Comparison of ENCODE assay signal across 35 mouse cellular contexts in the genomic region with DNA sequence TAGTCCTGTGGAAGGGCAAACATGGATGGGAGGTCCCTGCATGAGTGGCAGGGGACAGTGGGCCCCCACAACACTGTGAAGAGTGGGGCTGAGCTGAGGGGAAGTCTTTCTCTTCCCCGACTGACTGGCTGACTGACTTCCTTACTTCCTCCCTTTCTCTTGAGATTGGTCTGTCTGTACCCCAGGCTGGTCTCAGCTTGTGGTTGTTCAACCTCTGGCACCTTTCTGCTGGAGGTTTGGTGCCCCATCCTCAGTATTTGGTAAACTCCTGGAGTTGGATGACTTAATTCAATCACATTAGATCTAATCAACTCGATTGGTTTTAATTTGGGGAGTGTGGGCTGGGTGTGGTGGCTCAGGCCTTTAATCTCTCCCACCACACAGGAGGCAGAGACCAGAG. TPM values are rescaled to one million over a fixed set of nuclear protein-coding genes. Genes with fewer than 3 reads are reported as not detected.
A peak's percentile ranks its signal among the peaks of the same experiment; 100 is the strongest.
DNase-seq lines count a peak whose midpoint lies in the region; ATAC-seq and TF ChIP-seq lines count a peak whose summit lies in the region.
"Had no signal": no experiment of that assay in that cellular context is flagged by ENCODE, and none has a peak within 500 bp of the region (broad histone marks: within the 10 kb centered on the region; RNA-seq: fewer than 3 reads in every experiment).

No protein-coding gene starts in this region.

- H3K4me3 ChIP-seq in bone marrow macrophage, adult 2 months (ENCODE audit: insufficient read depth, low read length) = no peak overlapping the region
- H3K4me3 ChIP-seq in macrophage (ENCODE audit: inconsistent target) = no peak overlapping the region
- H3K4me3 ChIP-seq: forebrain, embryonic 10.5 days; forebrain, embryonic 13.5 days; gastrocnemius, adult 2 months; heart, embryonic 12.5 days; heart, embryonic 15.5 days had no signal

- no peak for TF ChIP-seq CTCF in bone marrow macrophage, adult 2 months (IDR thresholded peaks at IDR 0.05; ENCODE audit: low read depth, low read length)

- H3K4me1 ChIP-seq in bone marrow macrophage, adult 2 months (ENCODE audit: control insufficient read depth, insufficient read depth, low read length) = peaks cover 29% of the 10 kb centered on the region
- H3K4me1 ChIP-seq: heart, embryonic 15.5 days had no signal

- no peaks in the 10 kb centered on the region for H3K79me2 ChIP-seq in macrophage (ENCODE audit: inconsistent target)

- 55% methylated on average over 2 of the region's 2 CpGs for WGBS in macrophage (ENCODE audit: missing documents)

- H3K36me3 ChIP-seq in macrophage (ENCODE audit: inconsistent target) = no peaks in the 10 kb centered on the region
- H3K36me3 ChIP-seq: forebrain, embryonic 10.5 days; G1E; heart, embryonic 12.5 days; heart, embryonic 15.5 days had no signal

- no peak for TF ChIP-seq POLR2A in bone marrow macrophage, adult 2 months (IDR thresholded peaks at IDR 0.05; ENCODE audit: borderline replicate concordance, low read depth, low read length)

- no peak for ATAC-seq in inflammation-experienced regulatory T-cells, adult 6 months
- ATAC-seq: forebrain, embryonic 13.5 days; forebrain, embryonic 16.5 days; hindbrain, postnatal 0 days had no signal

- DNase-seq in heart, adult 11 months = peak; percentile 74
- no peak for DNase-seq in heart, adult 18-20 months
- DNase-seq in lung, postnatal 25 days (ENCODE audit: low spot score) = no peak
- DNase-seq in ovary, postnatal 36 days (ENCODE audit: low spot score) = no peak
- DNase-seq: adrenal gland, adult 2 months; adrenal gland, postnatal 14 days; cerebellum, adult 11-12 months; cerebellum, adult 8-10 months; cerebellum, postnatal 10 days; cerebellum, postnatal 36 days; gastrocnemius, adult 2 months; gastrocnemius, postnatal 14 days; heart, postnatal 14 days; heart, postnatal 4 days had no signal

- H3K27ac ChIP-seq in bone marrow macrophage, adult 2 months (ENCODE audit: insufficient read depth, low read depth, low read length) = peak overlapping the region; percentile 1; the same call in 1 of the 2 replicates
- H3K27ac ChIP-seq in macrophage = peak overlapping the region; percentile 69; the same call in 1 of the 2 replicates
- H3K27ac ChIP-seq: forebrain, embryonic 10.5 days; forebrain, embryonic 13.5 days; gastrocnemius, adult 2 months; heart, embryonic 15.5 days; hindbrain, embryonic 14.5 days; hindbrain, postnatal 0 days had no signal

RNA-seq across cellular contexts. Expression of gene Ankrd36, which starts 3.0 kb away (rescaled TPM):
- total RNA-seq in heart, adult 18-20 months (2021) = not detected
- not detected in 2 replicates for polyA plus RNA-seq in bone marrow macrophage, adult 2 months (2012; ENCODE audit: insufficient read depth, insufficient read length, missing spikeins)
- not detected for total RNA-seq in macrophage (2018; cell fraction: chromatin; rRNA removed)
- total RNA-seq in macrophage (2018; cell fraction: cytosol; rRNA removed) = not detected
- not detected for total RNA-seq in macrophage (2018; cell fraction: nucleus; rRNA removed)
- polyA plus RNA-seq in macrophage (2018) = not detected in 3 replicates
- polyA plus RNA-seq in inflammation-experienced regulatory T-cells, adult 6 months (2017; shearing (Covaris generic)) = not detected
- total RNA-seq: adrenal gland, adult 2 months; adrenal gland, postnatal 14 days; adrenal gland, postnatal 4 days; CH12.LX; gastrocnemius, adult 2 months; gastrocnemius, postnatal 14 days; gastrocnemius, postnatal 4 days; heart, adult 8-10 months; heart, postnatal 14 days; heart, postnatal 4 days; hindbrain, postnatal 0 days had no signal
- polyA plus RNA-seq: adrenal gland, adult 2 months; brain, embryonic 14.5 days; embryonic facial prominence, embryonic 11.5 days; embryonic facial prominence, embryonic 14.5 days; forebrain, embryonic 10.5 days; forebrain, embryonic 13.5 days; forebrain, embryonic 16.5 days; frontal cortex, adult 2 months; heart, embryonic 15.5 days; hindbrain, embryonic 11.5 days; hindbrain, embryonic 14.5 days; hindbrain, postnatal 0 days; intestine, embryonic 14.5 days had no signal

RNA-seq across cellular contexts. Expression of gene Ccdc117, which starts 24.5 kb away (rescaled TPM):
- total RNA-seq in heart, adult 18-20 months (2021) = 10 to 100 TPM; 32.0 to 35.2 TPM
- 13.6 and 16.6 TPM in 2 replicates for polyA plus RNA-seq in bone marrow macrophage, adult 2 months (2012; ENCODE audit: insufficient read depth, insufficient read length, missing spikeins)
- total RNA-seq in macrophage (2018; cell fraction: chromatin; rRNA removed) = 10 to 100 TPM in 9 of 26 experiments, 1 to 10 TPM in 17; 1.7 to 17.9 (median 7.0) TPM
- 10 to 100 TPM in 18 of 26 experiments, 1 to 10 TPM in 8; 5.1 to 20.5 (median 14.4) TPM for total RNA-seq in macrophage (2018; cell fraction: cytosol; rRNA removed)
- total RNA-seq in macrophage (2018; cell fraction: nucleus; rRNA removed) = 10 to 100 TPM in 11 of 26 experiments, 1 to 10 TPM in 15; 3.2 to 25.1 (median 8.5) TPM
- polyA plus RNA-seq in macrophage (2018) = 9.4 to 16.8 TPM (median 15.8 TPM) in 3 replicates
- 1 to 10 TPM; 3.3 to 5.9 (median 3.6) TPM for polyA plus RNA-seq in inflammation-experienced regulatory T-cells, adult 6 months (2017; shearing (Covaris generic))

RNA-seq across cellular contexts. Expression of gene Xbp1, which starts 46.0 kb away (rescaled TPM):
- total RNA-seq in heart, adult 18-20 months (2021) = 10 to 100 TPM; 68.6 to 69.9 TPM
- polyA plus RNA-seq in bone marrow macrophage, adult 2 months (2012; ENCODE audit: insufficient read depth, insufficient read length, missing spikeins) = 133 and 140 TPM in 2 replicates
- total RNA-seq in macrophage (2018; cell fraction: chromatin; rRNA removed) = 100 to 1,000 TPM in 16 of 26 experiments, 10 to 100 TPM in 10; 55.6 to 150 (median 114) TPM
- 100 to 1,000 TPM in 21 of 26 experiments, 10 to 100 TPM in 5; 85.9 to 123 (median 106) TPM for total RNA-seq in macrophage (2018; cell fraction: cytosol; rRNA removed)
- 100 to 1,000 TPM in 17 of 26 experiments, 10 to 100 TPM in 9; 68.4 to 166 (median 118) TPM for total RNA-seq in macrophage (2018; cell fraction: nucleus; rRNA removed)
- polyA plus RNA-seq in macrophage (2018) = 86.5 to 117 TPM (median 108 TPM) in 3 replicates
- 10 to 100 TPM; 41.8 to 48.9 (median 45.0) TPM for polyA plus RNA-seq in inflammation-experienced regulatory T-cells, adult 6 months (2017; shearing (Covaris generic))
